Mouse (Mus musculus): Measurements from ENCODE around the gene Mkrn2os.

The Mkrn2os gene

GRCm38 (mm10) chr6:115582328-115583115 lies 9.9 kb downstream of the Mkrn2os start:
- no peak for DNase-seq (ENCODE audit: low read depth, low spot score)

DNA sequence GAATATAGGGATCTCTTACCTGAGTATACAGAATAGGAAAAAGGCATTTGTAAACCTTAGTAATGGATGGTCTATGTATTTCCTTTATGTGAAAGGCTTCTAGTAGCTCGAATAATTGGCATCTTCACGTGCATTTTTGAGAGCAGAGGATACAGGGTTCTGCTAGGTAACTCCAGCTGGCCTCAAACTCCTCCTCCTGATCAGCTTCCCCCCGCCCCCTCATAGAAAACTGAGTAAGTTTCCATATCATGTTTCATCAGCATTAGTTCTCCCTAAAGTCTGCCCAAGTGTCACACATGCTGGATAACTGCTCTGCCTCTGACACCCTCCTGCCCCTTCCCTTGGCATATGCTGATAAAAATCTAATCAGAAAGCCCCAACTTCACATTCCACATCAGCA lies 11.6 kb downstream of the Mkrn2os start:
- no peak for DNase-seq (ENCODE audit: low read depth, low spot score)

GRCm38 (mm10) chr6:115577941-115578340 lies 14.4 kb downstream of the Mkrn2os start:
- no peak for DNase-seq (ENCODE audit: low read depth, low spot score)

GRCm38 (mm10) chr6:115577407-115577806 lies 15.0 kb downstream of the Mkrn2os start:
- DNase-seq (ENCODE audit: low read depth, low spot score), result no peak

GRCm38 (mm10) chr6:115574171-115574570 lies 18.2 kb downstream of the Mkrn2os start:
- DNase-seq (ENCODE audit: low read depth, low spot score), result no peak

DNA sequence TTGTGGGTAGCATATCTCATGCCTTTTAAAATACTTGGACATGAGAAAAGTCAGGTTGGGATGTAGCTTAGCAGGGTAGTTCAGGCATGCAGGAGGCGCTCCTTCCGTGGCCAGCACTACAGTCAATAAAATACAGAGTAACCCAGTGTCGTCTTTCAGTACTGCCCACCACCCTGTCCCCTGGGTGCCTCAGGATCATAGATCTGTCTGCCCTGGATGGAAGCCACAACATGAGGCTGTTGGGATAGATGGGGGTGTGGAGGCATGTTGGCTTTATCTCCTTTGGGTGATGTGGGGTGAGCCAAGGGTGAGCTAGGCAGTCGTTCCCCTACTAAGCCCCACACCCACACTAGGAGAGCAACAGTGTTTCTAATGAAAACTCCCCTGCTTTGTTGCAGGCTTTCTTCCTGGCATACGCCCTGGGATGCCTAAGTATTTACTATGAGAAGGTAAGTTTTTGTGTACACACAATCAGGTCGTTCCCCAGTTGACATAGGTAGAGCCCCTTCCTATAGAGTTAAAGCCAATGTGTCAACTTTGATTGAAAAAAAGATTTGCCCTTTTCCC lies 26.8 kb downstream of the Mkrn2os start:
- no peak for DNase-seq (ENCODE audit: low read depth, low spot score)

DNA sequence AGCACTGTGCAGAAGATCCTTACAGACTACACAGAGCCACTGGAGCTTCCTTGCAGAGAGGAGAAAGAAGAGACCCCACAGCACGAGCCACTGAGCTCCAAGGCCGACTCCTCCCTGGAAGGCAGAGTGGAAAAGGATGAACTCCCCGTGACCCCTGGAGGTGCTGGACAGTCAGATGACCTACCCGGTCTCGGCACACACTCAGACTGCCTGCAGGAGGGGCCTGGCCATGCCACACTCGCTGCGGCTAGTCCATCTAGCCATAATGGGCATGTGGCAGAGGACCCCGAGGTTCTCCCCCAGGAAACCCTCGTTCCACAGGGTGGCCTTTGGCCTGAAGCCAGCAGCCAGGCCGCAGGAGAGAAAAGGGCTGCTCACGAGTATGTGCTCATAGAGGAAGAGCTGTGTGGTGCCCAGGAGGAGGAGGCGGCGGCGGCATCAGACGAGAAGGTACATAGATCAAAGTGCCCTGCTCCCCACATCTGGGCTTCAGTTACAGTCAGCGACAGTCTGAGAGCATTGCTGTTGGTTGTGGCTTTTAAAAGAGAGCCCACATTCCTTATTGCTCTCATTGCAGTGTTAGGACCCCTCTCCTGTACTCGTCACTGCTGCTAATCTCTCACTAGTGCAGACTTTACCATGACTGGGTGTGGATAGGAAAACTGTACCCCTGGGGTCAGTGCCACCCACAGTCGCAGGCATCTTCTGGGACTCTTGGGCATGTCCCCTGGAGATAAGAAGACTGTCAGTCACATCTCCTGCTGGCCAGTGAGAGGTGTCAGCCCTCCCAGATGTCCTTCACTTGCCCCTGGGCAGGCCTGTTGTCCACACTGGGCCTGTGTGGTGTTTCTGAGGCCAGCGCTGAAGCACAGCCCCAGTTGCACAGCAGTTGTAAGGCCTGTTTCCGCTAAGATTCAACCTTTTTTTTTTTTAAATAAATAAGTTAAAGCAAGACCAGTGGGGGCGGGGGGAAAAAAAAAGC lies 32.4 kb downstream of the Mkrn2os start:
- DNase-seq (ENCODE audit: low read depth, low spot score), result no peak

- DNase-seq (ENCODE audit: low read depth, low spot score), result no peak
Observed at GRCm38 (mm10) chr6:115558176-115558575, 34.2 kb downstream of the Mkrn2os start.

DNA sequence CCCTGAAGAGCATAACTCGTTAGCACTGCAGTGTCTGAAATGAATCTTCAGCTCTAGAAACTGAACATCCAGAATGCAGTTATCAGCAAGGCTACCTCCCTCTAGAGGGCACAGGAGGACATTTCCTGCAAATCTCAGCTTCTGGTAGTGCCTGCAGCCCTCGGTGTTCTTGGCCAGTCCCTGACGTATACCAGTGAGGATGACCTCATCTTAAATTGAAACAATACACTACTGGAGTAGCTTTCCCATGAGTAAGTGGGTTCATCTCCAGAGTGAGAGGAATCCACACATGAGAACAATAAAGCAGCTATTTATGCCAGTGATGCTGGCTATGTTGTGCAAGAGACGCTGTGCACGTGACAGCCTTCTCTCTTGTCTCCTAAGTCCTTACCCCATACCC lies 36.9 kb downstream of the Mkrn2os start:
- no peak for DNase-seq (ENCODE audit: low read depth, low spot score)

- DNase-seq (ENCODE audit: low read depth, low spot score), result no peak
Observed at GRCm38 (mm10) chr6:115546276-115546675, 46.1 kb downstream of the Mkrn2os start.

DNA sequence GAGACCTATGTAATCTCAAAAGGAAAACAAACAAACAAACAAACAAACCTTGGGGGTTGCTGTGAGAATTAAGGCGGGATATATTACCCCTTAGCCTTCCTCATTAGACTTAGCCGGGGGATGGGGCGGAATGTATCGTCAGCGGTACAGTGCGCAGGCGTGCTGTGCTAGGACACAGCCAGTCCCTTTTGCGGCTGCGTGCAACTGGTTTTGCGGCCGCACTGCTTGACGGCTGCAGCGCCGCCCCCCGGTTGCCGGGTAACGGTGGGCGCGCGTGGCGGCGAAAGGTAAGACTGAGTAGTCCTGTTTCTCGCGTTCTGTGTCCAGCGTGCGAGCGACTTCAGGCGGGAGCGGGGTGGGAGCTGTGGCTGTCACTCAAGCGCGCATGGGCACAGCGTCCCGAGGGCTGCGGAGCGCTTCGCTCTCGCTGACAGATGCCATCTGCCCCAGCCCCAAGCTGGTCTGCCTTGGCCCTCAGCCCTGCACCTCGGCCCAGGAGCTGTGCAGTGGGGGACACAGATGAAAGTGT lies 47.9 kb downstream of the Mkrn2os start, which contains the start of gene Tsen2:
Gene Tsen2, plus strand, starts transcription at position 223 of the 529 bp plus-strand sequence.
- DNase-seq (ENCODE audit: low read depth, low spot score), result peak; percentile 96

- no peak for DNase-seq (ENCODE audit: low read depth, low spot score)
Observed at GRCm38 (mm10) chr6:115542341-115542740, 50.0 kb downstream of the Mkrn2os start.

DNA sequence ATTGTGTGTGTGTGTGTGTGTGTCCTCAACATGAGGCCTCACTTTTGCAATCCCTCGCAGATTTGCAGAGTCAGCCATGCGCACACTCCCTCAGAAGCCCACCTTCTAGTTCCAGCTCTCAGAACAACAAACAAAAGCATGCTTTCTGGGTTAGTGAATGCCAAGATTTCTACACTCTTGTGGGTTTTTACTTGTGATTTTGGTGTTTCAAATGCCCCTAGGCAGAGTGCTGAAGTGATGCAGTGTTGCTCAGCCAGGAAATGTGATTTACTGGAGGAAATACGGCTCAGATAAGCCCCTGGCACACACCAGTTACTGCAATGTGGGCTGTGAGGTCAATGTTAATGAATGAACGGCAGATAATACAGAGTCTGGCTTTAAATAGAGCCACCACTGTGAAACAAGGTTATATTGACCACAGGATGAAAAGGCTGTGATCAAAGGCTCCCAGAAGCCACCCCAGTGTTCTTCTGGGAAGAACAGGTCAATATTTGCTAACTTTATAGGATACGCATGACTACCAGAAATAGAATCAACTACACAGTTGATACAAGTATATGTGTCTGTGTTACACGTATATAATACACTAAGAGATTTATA lies 50.6 kb downstream of the Mkrn2os start:
- no peak for DNase-seq (ENCODE audit: low read depth, low spot score)

- peak; percentile 69 for DNase-seq (ENCODE audit: low read depth, low spot score)
Observed at GRCm38 (mm10) chr6:115538645-115539429, 53.5 kb downstream of the Mkrn2os start.

GRCm38 (mm10) chr6:115536169-115536568 lies 56.2 kb downstream of the Mkrn2os start:
- no peak for DNase-seq (ENCODE audit: low read depth, low spot score)

DNA sequence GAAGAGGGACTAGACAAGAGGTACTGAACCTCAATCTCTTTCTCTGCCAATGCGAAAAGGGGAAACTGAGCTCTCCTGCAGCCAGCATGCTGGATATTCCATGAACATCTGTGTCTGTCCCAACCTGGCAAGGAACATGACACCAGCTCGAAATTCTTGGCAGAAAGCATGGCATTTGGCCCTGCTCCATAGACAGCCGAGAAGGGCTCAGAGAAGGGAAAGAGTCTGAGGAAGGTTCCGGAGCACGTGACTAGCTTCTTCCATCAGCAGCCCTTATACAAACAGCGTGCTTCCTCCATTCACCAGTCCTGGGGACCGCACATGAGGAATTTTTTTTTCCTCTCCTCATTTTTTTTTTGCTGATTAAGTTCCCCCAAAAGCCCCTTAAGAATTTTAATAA lies 57.8 kb downstream of the Mkrn2os start:
- DNase-seq (ENCODE audit: low read depth, low spot score), result no peak

All from retina, postnatal 7 days (tissue).